Mouse (Mus musculus) stomach, postnatal 0 days (tissue): ENCODE data around the gene Cdcp1. TPM values are rescaled to one million over a fixed set of nuclear protein-coding genes. Genes with fewer than 3 reads are reported as not detected.
A peak's percentile ranks its signal among the peaks of the same experiment; 100 is the strongest.

ENCODE experiments used
- ATAC-seq: fragments of 200-750 bp; cut with Nextera tagmentation; 2 replicates; pipeline ENCODE4 v1.8.0; 2017; ENCODE audit not compliant: low FRiP score, low TSS enrichment
- DNase-seq: peaks from one replicate; pipeline ENCODE4 v3.0.0-alpha.2; 2016; ENCODE audit warnings: low spot score
- H3K27ac ChIP-seq: fragments of 300-500 bp; sonication (generic); replicated peaks from 2 replicates; pipeline ENCODE4 v1.5.1; 2014; ENCODE audit warnings: mild to moderate bottlenecking, control low read depth
- H3K27me3 ChIP-seq: fragments of 300-500 bp; sonication (generic); 2 replicates; pipeline ENCODE4 v1.6.1; 2014; ENCODE audit warnings: low read length; ENCODE audit not compliant: control insufficient read depth, insufficient read depth
- H3K36me3 ChIP-seq: fragments of 300-500 bp; sonication (generic); 2 replicates; pipeline ENCODE4 v1.6.1; 2014; ENCODE audit warnings: low read length, mixed read lengths; ENCODE audit not compliant: control insufficient read depth, insufficient read depth
- H3K4me1 ChIP-seq: fragments of 300-500 bp; sonication (generic); replicated peaks from 2 replicates; pipeline ENCODE4 v1.6.1; 2014; ENCODE audit warnings: antibody characterized with exemption; ENCODE audit not compliant: control insufficient read depth, insufficient read depth
- H3K4me2 ChIP-seq: fragments of 300-500 bp; sonication (generic); replicated peaks from 2 replicates; pipeline ENCODE4 v1.6.1; 2014; ENCODE audit warnings: low read depth, mild to moderate bottlenecking, control low read depth, moderate library complexity
- H3K4me3 ChIP-seq: fragments of 300-500 bp; sonication (generic); 2 replicates; pipeline ENCODE4 v1.5.1; 2014; ENCODE audit warnings: low read depth, low read length, control low read depth
- H3K9ac ChIP-seq: fragments of 300-500 bp; sonication (generic); 2 replicates; pipeline ENCODE4 v1.6.1; 2014; ENCODE audit warnings: mild to moderate bottlenecking, low read length, control low read depth, mixed read lengths
- H3K9me3 ChIP-seq: fragments of 300-500 bp; sonication (generic); 2 replicates; pipeline ENCODE4 v1.6.1; 2016; ENCODE audit warnings: low read length; ENCODE audit not compliant: control insufficient read depth
- CTCF ChIP-seq: IDR thresholded peaks from 2 replicates; pipeline ENCODE4 v1.5.1; 2016; ENCODE audit warnings: antibody characterized with exemption, low read depth, mild to moderate bottlenecking, moderate library complexity
- EP300 ChIP-seq: optimal IDR thresholded peaks from 2 replicates; pipeline ENCODE3; 2016; ENCODE audit warnings: antibody characterized with exemption
- WGBS: fragments of 180-500 bp; shearing (Covaris S2); extraction: QIAGEN DNeasy Blood & Tissue Kit; methylation state at CpG from one replicate; pipeline ENCODE4 v1.1.7; 2014; 5-methylcytosine and 5-hydroxymethylcytosine counted together
- polyA plus RNA-seq: library from polyadenylated mRNA; unstranded; fragments of >200 nt; fragmentation: Nextera tagmentation; extraction: Ambion mirVana; gene quantifications from 2 replicates; pipeline ENCODE4 v1.2.1, GENCODE M21; 2015

Cdcp1 gene
- polyA plus RNA-seq, 1 experiment from 2014 or later: 7.4 TPM

DNA sequence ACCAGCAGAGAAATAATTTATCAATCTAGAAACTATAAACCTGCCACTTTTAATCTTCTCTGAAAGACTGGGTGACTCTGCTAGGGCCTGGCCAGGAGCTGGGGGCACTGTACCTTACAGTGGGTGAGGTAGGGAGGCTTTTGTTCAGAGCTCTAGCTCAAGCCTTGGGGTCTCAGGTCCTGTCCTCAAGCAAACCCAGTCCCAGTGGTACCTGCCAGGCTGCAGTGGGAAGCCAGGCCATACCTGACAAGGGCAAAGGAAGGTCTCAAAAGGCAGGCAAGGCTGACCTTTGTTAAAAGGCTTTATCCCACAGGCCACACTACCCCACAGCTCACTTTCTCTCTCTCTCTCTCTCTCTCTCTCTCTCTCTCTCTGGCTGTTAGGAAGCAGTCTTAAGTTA, 12.8 kb upstream of the Cdcp1 start:
- no peak overlapping the region for H3K27ac ChIP-seq
- H3K9me3 ChIP-seq: no peaks in the 10 kb centered on the region
- ATAC-seq (no peak), DNase-seq (no peak)
- no peaks in the 10 kb centered on the region for H3K27me3 ChIP-seq
- no peak for TF ChIP-seq CTCF
- no peak for TF ChIP-seq EP300
- H3K4me1 ChIP-seq: no peaks in the 10 kb centered on the region
- H3K9ac ChIP-seq: no peak overlapping the region
- no peak overlapping the region for H3K4me3 ChIP-seq
- H3K4me2 ChIP-seq: no peak overlapping the region
- no peaks in the 10 kb centered on the region for H3K36me3 ChIP-seq

DNA sequence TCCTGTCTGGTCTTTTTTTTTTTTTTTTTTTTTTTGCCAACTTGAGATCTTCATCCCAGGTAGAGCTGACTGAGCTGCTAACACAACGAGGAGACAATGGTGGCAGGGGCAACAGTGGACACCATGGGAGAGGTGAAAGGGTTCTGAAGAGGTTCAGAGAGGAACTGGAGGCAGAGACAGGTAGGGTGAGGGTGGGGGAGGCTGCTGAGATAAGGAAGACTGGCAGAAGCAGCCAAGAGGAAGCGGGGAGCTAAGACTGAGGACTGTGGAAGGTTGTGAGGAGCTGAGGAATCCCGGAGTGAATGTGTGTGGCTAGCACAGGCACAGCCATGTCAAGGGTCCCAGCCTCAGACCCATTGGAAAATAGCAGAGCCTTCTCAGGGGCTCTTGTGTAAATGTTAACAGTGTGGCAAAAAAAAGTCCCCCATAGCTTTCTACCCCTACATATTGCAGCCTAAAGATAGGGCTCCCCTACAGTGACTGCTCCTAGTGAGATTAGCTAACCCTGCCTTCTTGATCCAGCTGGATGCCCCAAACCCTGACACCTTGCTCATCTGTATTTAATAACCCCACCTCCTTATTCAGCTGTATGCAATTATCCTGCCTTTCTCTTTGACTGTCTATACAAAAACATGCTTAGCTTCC, 11.4 kb upstream of the Cdcp1 start:
- DNase-seq (no peak), ATAC-seq (no peak)
- TF ChIP-seq CTCF: no peak
- Histone ChIP-seq H3K9me3 (no peaks in the 10 kb centered on the region), H3K4me2 (no peak overlapping the region), H3K4me1 (no peaks in the 10 kb centered on the region), H3K9ac (no peak overlapping the region), H3K27me3 (no peaks in the 10 kb centered on the region), H3K4me3 (no peak overlapping the region), H3K27ac (no peak overlapping the region), H3K36me3 (no peaks in the 10 kb centered on the region)
- WGBS: 76% methylated on average over 3 of the region's 3 CpGs

- WGBS: 56% methylated on average over 2 of the region's 2 CpGs
- Histone ChIP-seq H3K9ac (no peak overlapping the region), H3K4me3 (no peak overlapping the region), H3K9me3 (no peaks in the 10 kb centered on the region), H3K36me3 (no peaks in the 10 kb centered on the region), H3K27ac (no peak overlapping the region), H3K27me3 (no peaks in the 10 kb centered on the region), H3K4me2 (no peak overlapping the region), H3K4me1 (no peaks in the 10 kb centered on the region)
- DNase-seq (no peak), ATAC-seq (no peak)
- TF ChIP-seq CTCF (no peak), EP300 (no peak)
Measured at GRCm38 (mm10) chr9:123224863-123225431, 9.1 kb upstream of the Cdcp1 start.

GRCm38 (mm10) chr9:123219826-123220225, 4.0 kb upstream of the Cdcp1 start:
- Histone ChIP-seq H3K27me3 (no peaks in the 10 kb centered on the region), H3K4me1 (no peaks in the 10 kb centered on the region), H3K36me3 (no peaks in the 10 kb centered on the region), H3K27ac (no peak overlapping the region), H3K9ac (no peak overlapping the region), H3K9me3 (no peaks in the 10 kb centered on the region), H3K4me3 (no peak overlapping the region), H3K4me2 (no peak overlapping the region)
- ATAC-seq (no peak), DNase-seq (no peak)
- WGBS: 45% methylated on average over 5 of the region's 5 CpGs
- TF ChIP-seq EP300: no peak
- TF ChIP-seq CTCF: no peak

- ATAC-seq (no peak), DNase-seq (peak; percentile 33)
- Histone ChIP-seq H3K27ac (no peak overlapping the region; the same call in 1 of the 2 replicates), H3K9ac (no peak overlapping the region), H3K4me2 (no peak overlapping the region), H3K4me1 (no peaks in the 10 kb centered on the region), H3K27me3 (no peaks in the 10 kb centered on the region), H3K9me3 (no peaks in the 10 kb centered on the region), H3K36me3 (no peaks in the 10 kb centered on the region), H3K4me3 (no peak overlapping the region)
- WGBS: 65% methylated on average over 9 of the region's 9 CpGs
- TF ChIP-seq EP300 (no peak), CTCF (no peak)
Measured at GRCm38 (mm10) chr9:123213371-123213770, 2.5 kb downstream of the Cdcp1 start.

DNA sequence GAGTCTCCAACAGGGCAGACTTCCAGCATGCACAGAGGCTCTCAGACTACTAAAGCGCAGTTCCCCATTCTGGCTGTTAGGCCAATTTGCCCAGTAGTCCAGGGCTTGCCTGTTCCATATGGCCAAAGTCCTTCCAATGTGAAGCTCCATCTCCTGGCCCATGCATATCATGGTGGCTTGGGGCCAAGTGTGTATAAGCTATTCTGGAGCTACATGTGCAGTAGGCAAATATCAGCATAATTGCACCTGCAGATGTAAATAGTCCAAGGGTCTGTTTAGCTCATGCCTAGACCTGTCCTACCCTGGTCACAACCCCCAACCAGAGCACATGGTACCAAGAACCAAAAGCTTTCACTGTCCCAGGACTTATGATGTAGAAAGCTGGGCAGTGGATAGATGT, 7.9 kb downstream of the Cdcp1 start:
- 95% methylated on average over 1 of the region's 1 CpGs for WGBS
- Histone ChIP-seq H3K9ac (no peak overlapping the region), H3K27me3 (no peaks in the 10 kb centered on the region), H3K4me2 (no peak overlapping the region), H3K9me3 (no peaks in the 10 kb centered on the region), H3K27ac (peak overlapping the region; percentile 70; the same call in 1 of the 2 replicates), H3K36me3 (no peaks in the 10 kb centered on the region), H3K4me3 (no peak overlapping the region), H3K4me1 (no peaks in the 10 kb centered on the region; the same call in 1 of the 2 replicates)
- DNase-seq (peak; percentile 38), ATAC-seq (peak; percentile 30; the same call in 1 of the 2 replicates)
- no peak for TF ChIP-seq EP300
- TF ChIP-seq CTCF: no peak
